Mouse (Mus musculus) heart, embryonic 16.5 days (tissue): Measurements from ENCODE around the gene Coro2b. TPM values are rescaled to one million over a fixed set of nuclear protein-coding genes. Genes with fewer than 3 reads are reported as not detected.

Experiments used
- ATAC-seq: fragments of 200-750 bp; cut with Nextera tagmentation; replicated peaks from 2 replicates; pipeline ENCODE4 v1.8.0; 2017; ENCODE audit warnings: moderate number of reproducible peaks; ENCODE audit not compliant: insufficient read depth, low FRiP score; ENCODE audit errors: extremely low read depth
- H3K27ac ChIP-seq: fragments of 300-500 bp; sonication (generic); 2 replicates; pipeline ENCODE4 v1.5.1; 2014; ENCODE audit warnings: mild to moderate bottlenecking, low read length, control low read depth, moderate library complexity
- H3K27me3 ChIP-seq: fragments of 300-500 bp; sonication (generic); 2 replicates; pipeline ENCODE4 v1.6.1; 2014; ENCODE audit warnings: low read length, mixed read lengths; ENCODE audit not compliant: control insufficient read depth, insufficient read depth
- H3K36me3 ChIP-seq: fragments of 300-500 bp; sonication (generic); 2 replicates; pipeline ENCODE4 v1.6.1; 2014; ENCODE audit not compliant: control insufficient read depth, insufficient read depth
- H3K4me1 ChIP-seq: fragments of 300-500 bp; sonication (generic); 2 replicates; pipeline ENCODE4 v1.6.1; 2014; ENCODE audit warnings: low read length, mixed read lengths; ENCODE audit not compliant: control insufficient read depth, insufficient read depth
- H3K4me2 ChIP-seq: fragments of 300-500 bp; sonication (generic); 2 replicates; pipeline ENCODE4 v1.6.1; 2014; ENCODE audit warnings: low read depth, mild to moderate bottlenecking, control low read depth, low read length
- H3K4me3 ChIP-seq: fragments of 300-500 bp; sonication (generic); 2 replicates; pipeline ENCODE4 v1.5.1; 2014; ENCODE audit warnings: mild to moderate bottlenecking, control low read depth, low read length
- H3K9ac ChIP-seq: fragments of 300-500 bp; sonication (generic); 2 replicates; pipeline ENCODE4 v1.6.1; 2014; ENCODE audit warnings: low read length, control low read depth
- H3K9me3 ChIP-seq: fragments of 300-500 bp; sonication (generic); replicated peaks from 2 replicates; pipeline ENCODE4 v1.6.1; 2016; ENCODE audit warnings: low read length; ENCODE audit not compliant: control insufficient read depth
- WGBS: fragments of 180-500 bp; shearing (Covaris S2); extraction: QIAGEN DNeasy Blood & Tissue Kit; methylation state at CpG from one replicate; pipeline ENCODE4 v1.1.7; 2014; 5-methylcytosine and 5-hydroxymethylcytosine counted together
- polyA plus RNA-seq: library from polyadenylated mRNA; unstranded; fragments of >200 nt; fragmentation: Nextera tagmentation; extraction: Ambion mirVana; gene quantifications from 2 replicates; pipeline ENCODE4 v1.2.1, GENCODE M21; 2015

The Coro2b gene
- polyA plus RNA-seq, 1 experiment from 2014 or later: 7.1 TPM

- Histone ChIP-seq H3K9ac (no peak overlapping the region), H3K27me3 (no peaks in the 10 kb centered on the region; the same call in none of the 2 replicates), H3K4me1 (0 out of 2 replicates have a peak, but pooled peaks cover 3% of the 10 kb centered on the region), H3K9me3 (no peaks in the 10 kb centered on the region), H3K4me2 (no peak overlapping the region), H3K27ac (no peak overlapping the region), H3K4me3 (no peak overlapping the region), H3K36me3 (no peaks in the 10 kb centered on the region)
- 79% methylated on average over 4 of the region's 4 CpGs for WGBS
- ATAC-seq: no peak
Measured at GRCm38 (mm10) chr9:62543878-62544277, 7.0 kb upstream of the Coro2b start.

GRCm38 (mm10) chr9:62541606-62542005 is 4.8 kb upstream of the Coro2b start:
- Histone ChIP-seq H3K27me3 (no peaks in the 10 kb centered on the region; the same call in none of the 2 replicates), H3K27ac (no peak overlapping the region), H3K9ac (no peak overlapping the region), H3K4me1 (peaks cover 3% of the 10 kb centered on the region; the same call in 1 of the 2 replicates), H3K9me3 (no peaks in the 10 kb centered on the region), H3K4me2 (no peak overlapping the region), H3K4me3 (no peak overlapping the region), H3K36me3 (no peaks in the 10 kb centered on the region)
- ATAC-seq: no peak
- 67% methylated on average over 10 of the region's 10 CpGs for WGBS

GRCm38 (mm10) chr9:62541182-62541581 is 4.3 kb upstream of the Coro2b start:
- 61% methylated on average over 8 of the region's 8 CpGs for WGBS
- H3K27ac ChIP-seq: no peak overlapping the region

GRCm38 (mm10) chr9:62540736-62541135 is 3.9 kb upstream of the Coro2b start:
- Histone ChIP-seq H3K27me3 (no peaks in the 10 kb centered on the region; the same call in none of the 2 replicates), H3K27ac (no peak overlapping the region), H3K4me2 (no peak overlapping the region), H3K36me3 (no peaks in the 10 kb centered on the region), H3K4me3 (no peak overlapping the region), H3K4me1 (peaks cover 7% of the 10 kb centered on the region), H3K9me3 (no peaks in the 10 kb centered on the region), H3K9ac (no peak overlapping the region)
- ATAC-seq: no peak
- WGBS: 65% methylated on average over 10 of the region's 10 CpGs

More at GRCm38 (mm10) chr9:62541182-62541581, 4.3 kb upstream of the Coro2b start:
- Histone ChIP-seq H3K9me3 (no peaks in the 10 kb centered on the region), H3K27me3 (no peaks in the 10 kb centered on the region; the same call in none of the 2 replicates), H3K36me3 (no peaks in the 10 kb centered on the region), H3K9ac (no peak overlapping the region), H3K4me2 (no peak overlapping the region), H3K4me1 (peaks cover 3% of the 10 kb centered on the region), H3K4me3 (no peak overlapping the region)
- ATAC-seq: no peak

GRCm38 (mm10) chr9:62540166-62540565 is 3.3 kb upstream of the Coro2b start:
- no peak overlapping the region for H3K4me3 ChIP-seq
- H3K4me1 ChIP-seq: peaks cover 7% of the 10 kb centered on the region
- H3K27ac ChIP-seq: no peak overlapping the region
- H3K27me3 ChIP-seq: peaks cover 2% of the 10 kb centered on the region
- 79% methylated on average over 9 of the region's 9 CpGs for WGBS
- no peak overlapping the region for H3K9ac ChIP-seq
- no peaks in the 10 kb centered on the region for H3K36me3 ChIP-seq
- no peak overlapping the region for H3K4me2 ChIP-seq
- H3K9me3 ChIP-seq: no peaks in the 10 kb centered on the region
- ATAC-seq: no peak

GRCm38 (mm10) chr9:62539251-62539711 is 2.4 kb upstream of the Coro2b start:
- 80% methylated on average over 9 of the region's 9 CpGs for WGBS
- ATAC-seq: no peak
- H3K4me3 ChIP-seq: no peak overlapping the region
- H3K27me3 ChIP-seq: peaks cover 3% of the 10 kb centered on the region; the same call in 1 of the 2 replicates
- H3K4me2 ChIP-seq: no peak overlapping the region
- H3K27ac ChIP-seq: no peak overlapping the region
- H3K9ac ChIP-seq: no peak overlapping the region
- H3K9me3 ChIP-seq: no peaks in the 10 kb centered on the region
- no peaks in the 10 kb centered on the region for H3K36me3 ChIP-seq
- H3K4me1 ChIP-seq: peaks cover 7% of the 10 kb centered on the region

GRCm38 (mm10) chr9:62537941-62538340 is 1.1 kb upstream of the Coro2b start:
- H3K4me2 ChIP-seq: no peak overlapping the region
- peaks cover 7% of the 10 kb centered on the region for H3K4me1 ChIP-seq
- no peak overlapping the region for H3K9ac ChIP-seq
- peaks cover 3% of the 10 kb centered on the region; the same call in 1 of the 2 replicates for H3K27me3 ChIP-seq
- H3K27ac ChIP-seq: no peak overlapping the region
- no peak for ATAC-seq
- no peak overlapping the region for H3K4me3 ChIP-seq
- H3K36me3 ChIP-seq: no peaks in the 10 kb centered on the region
- 82% methylated on average over 6 of the region's 6 CpGs for WGBS
- no peaks in the 10 kb centered on the region for H3K9me3 ChIP-seq

GRCm38 (mm10) chr9:62536119-62536654 is 657 bp downstream of the Coro2b start:
- WGBS: 3% methylated on average over 29 of the region's 29 CpGs
- Histone ChIP-seq H3K4me2 (peak overlapping the region; percentile 97), H3K9ac (peak overlapping the region; percentile 81), H3K27me3 (peaks cover 3% of the 10 kb centered on the region; the same call in 1 of the 2 replicates), H3K9me3 (no peaks in the 10 kb centered on the region), H3K36me3 (no peaks in the 10 kb centered on the region), H3K4me3 (peak overlapping the region; percentile 75), H3K4me1 (peaks cover 14% of the 10 kb centered on the region), H3K27ac (0 out of 2 replicates have a peak overlapping the region, but pooled peaks have one; percentile 43)
- ATAC-seq: 0 out of 2 replicates have a peak, but pooled peaks have one; percentile 8

- no peak overlapping the region for H3K27ac ChIP-seq
- peaks cover 11% of the 10 kb centered on the region for H3K4me1 ChIP-seq
- ATAC-seq: no peak
- no peaks in the 10 kb centered on the region for H3K9me3 ChIP-seq
- H3K4me3 ChIP-seq: peak overlapping the region; percentile 75
- peaks cover 3% of the 10 kb centered on the region; the same call in 1 of the 2 replicates for H3K27me3 ChIP-seq
- no peak overlapping the region for H3K9ac ChIP-seq
- no peaks in the 10 kb centered on the region for H3K36me3 ChIP-seq
- WGBS: 77% methylated on average over 8 of the region's 8 CpGs
- peak overlapping the region; percentile 97 for H3K4me2 ChIP-seq
Measured at GRCm38 (mm10) chr9:62535566-62535965, 1.3 kb downstream of the Coro2b start.
